Mouse (Mus musculus) midbrain, embryonic 11.5 days (tissue): ENCODE measurements around the gene P2rx3. TPM values are rescaled to one million over a fixed set of nuclear protein-coding genes. Genes with fewer than 3 reads are reported as not detected.

Experiments used
- ATAC-seq: fragments of 200-750 bp; cut with Nextera tagmentation; 2 replicates; pipeline ENCODE4 v1.8.0; 2017; ENCODE audit warnings: moderate TSS enrichment, moderate library complexity; ENCODE audit not compliant: low FRiP score
- DNase-seq: peaks from one replicate; pipeline ENCODE4 v3.0.0; 2015; ENCODE audit warnings: low spot score; ENCODE audit errors: missing footprints
- H3K27ac ChIP-seq: fragments of 300-500 bp; sonication (generic); 2 replicates; pipeline ENCODE4 v1.5.1; 2014; ENCODE audit warnings: low read depth, low read length
- H3K27me3 ChIP-seq: fragments of 300-500 bp; sonication (generic); 2 replicates; pipeline ENCODE4 v1.6.1; 2014; ENCODE audit warnings: mild to moderate bottlenecking, low read length, moderate library complexity, mixed read lengths; ENCODE audit not compliant: control insufficient read depth, insufficient read depth
- H3K36me3 ChIP-seq: fragments of 300-500 bp; sonication (generic); 2 replicates; pipeline ENCODE4 v1.6.1; 2014; ENCODE audit warnings: mild to moderate bottlenecking, low read length, moderate library complexity, mixed read lengths; ENCODE audit not compliant: control insufficient read depth, insufficient read depth
- H3K4me1 ChIP-seq: fragments of 300-500 bp; sonication (generic); 2 replicates; pipeline ENCODE4 v1.6.1; 2014; ENCODE audit warnings: low read length; ENCODE audit not compliant: control insufficient read depth, insufficient read depth
- H3K4me2 ChIP-seq: fragments of 300-500 bp; sonication (generic); 2 replicates; pipeline ENCODE4 v1.6.1; 2014; ENCODE audit warnings: mild to moderate bottlenecking, moderate library complexity
- H3K4me3 ChIP-seq: fragments of 300-500 bp; sonication (generic); 2 replicates; pipeline ENCODE4 v1.5.1; 2014; ENCODE audit warnings: low read depth, low read length
- H3K9ac ChIP-seq: fragments of 300-500 bp; sonication (generic); 2 replicates; pipeline ENCODE4 v1.6.1; 2014; ENCODE audit warnings: low read length
- H3K9me3 ChIP-seq: fragments of 300-500 bp; sonication (generic); 2 replicates; pipeline ENCODE4 v1.6.1; 2016; ENCODE audit warnings: low read length; ENCODE audit not compliant: control insufficient read depth
- WGBS: fragments of 180-500 bp; shearing (Covaris S2); extraction: QIAGEN DNeasy Blood & Tissue Kit; methylation state at CpG from one replicate; pipeline ENCODE4 v1.1.7; 2014; 5-methylcytosine and 5-hydroxymethylcytosine counted together
- polyA plus RNA-seq: library from polyadenylated mRNA; unstranded; fragments of >200 nt; fragmentation: Nextera tagmentation; extraction: Ambion mirVana; gene quantifications from 2 replicates; pipeline ENCODE4 v1.2.1, GENCODE M21; 2014

Gene P2rx3
- polyA plus RNA-seq, 1 experiment from 2014 or later: 2.8 TPM

DNA sequence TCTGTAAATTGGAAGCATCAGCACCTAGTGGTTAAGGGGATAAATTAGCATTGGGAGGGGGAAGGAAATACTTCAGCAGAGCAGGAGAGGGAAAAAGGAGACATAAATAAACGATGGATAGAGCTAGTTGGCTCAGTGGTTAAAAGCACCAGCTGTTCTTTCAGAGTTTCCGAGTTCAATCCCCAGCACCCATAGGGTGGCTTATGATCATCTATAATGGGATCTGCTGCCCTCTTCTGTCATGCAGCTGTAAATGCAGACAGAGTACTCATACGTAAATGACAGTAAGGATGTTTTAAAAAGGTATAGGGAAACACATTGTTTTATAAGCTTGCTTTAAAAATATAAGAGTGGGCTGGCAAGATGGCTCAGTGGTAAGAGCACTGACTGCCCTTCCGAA lies 29.5 kb downstream of the P2rx3 start:
- no peak overlapping the region for H3K4me2 ChIP-seq
- ATAC-seq (peak; percentile 47; the same call in 1 of the 2 replicates), DNase-seq (peak; percentile 87)
- no peak overlapping the region for H3K9ac ChIP-seq
- H3K9me3 ChIP-seq: no peaks in the 10 kb centered on the region
- WGBS: 21% methylated on average over 4 of the region's 4 CpGs
- no peak overlapping the region for H3K27ac ChIP-seq
- H3K36me3 ChIP-seq: no peaks in the 10 kb centered on the region
- no peaks in the 10 kb centered on the region for H3K4me1 ChIP-seq
- no peak overlapping the region for H3K4me3 ChIP-seq
- no peaks in the 10 kb centered on the region for H3K27me3 ChIP-seq

DNA sequence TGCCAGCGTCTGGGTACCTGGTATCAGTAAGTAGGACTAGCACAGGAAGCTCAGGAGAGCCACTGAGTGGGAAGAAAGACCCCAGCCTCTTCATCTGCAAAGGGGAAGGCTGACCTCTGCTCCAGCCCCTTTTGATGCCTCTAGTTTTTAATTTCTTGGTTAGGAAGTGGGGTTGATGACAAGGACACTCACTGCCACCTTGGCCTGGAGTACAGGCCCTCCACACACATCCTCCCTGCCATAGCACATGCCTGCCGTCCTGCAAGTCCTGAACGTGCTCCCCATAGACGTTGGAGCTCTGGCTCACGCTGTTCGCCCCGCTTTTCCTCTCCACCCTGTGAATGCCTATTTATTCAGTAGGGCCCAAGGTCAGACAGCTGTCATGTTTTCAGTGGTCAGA lies 30.7 kb downstream of the P2rx3 start:
- no peaks in the 10 kb centered on the region for H3K9me3 ChIP-seq
- H3K27me3 ChIP-seq: no peaks in the 10 kb centered on the region
- no peak overlapping the region for H3K4me2 ChIP-seq
- no peaks in the 10 kb centered on the region for H3K36me3 ChIP-seq
- no peak overlapping the region for H3K4me3 ChIP-seq
- no peak for ATAC-seq
- 84% methylated on average over 7 of the region's 7 CpGs for WGBS
- H3K27ac ChIP-seq: no peak overlapping the region
- no peak overlapping the region for H3K9ac ChIP-seq
- DNase-seq: no peak
- H3K4me1 ChIP-seq: no peaks in the 10 kb centered on the region

DNA sequence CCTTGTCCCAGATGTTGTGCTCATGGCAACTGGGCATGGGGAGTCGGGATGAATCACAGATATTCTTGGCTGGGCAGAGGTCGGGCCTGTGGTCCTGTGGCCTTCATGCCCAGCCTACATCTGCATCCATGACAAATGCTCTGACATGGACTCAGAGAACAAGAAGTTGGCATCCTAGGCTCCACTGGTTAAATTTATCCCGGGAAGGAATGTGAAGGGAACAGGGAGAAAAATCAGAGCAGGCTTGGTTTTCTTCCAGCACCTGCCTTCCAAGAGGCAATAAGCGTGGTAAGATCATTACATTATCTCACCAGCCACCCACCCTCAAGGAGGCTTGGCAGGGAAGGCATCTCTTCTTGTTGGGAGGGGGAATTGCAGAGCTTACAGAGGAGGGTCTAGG lies 32.9 kb downstream of the P2rx3 start:
- H3K9ac ChIP-seq: no peak overlapping the region
- DNase-seq: no peak
- no peaks in the 10 kb centered on the region for H3K36me3 ChIP-seq
- H3K4me3 ChIP-seq: no peak overlapping the region
- WGBS: 87% methylated on average over 4 of the region's 4 CpGs
- H3K27ac ChIP-seq: no peak overlapping the region
- H3K4me2 ChIP-seq: no peak overlapping the region
- no peaks in the 10 kb centered on the region for H3K27me3 ChIP-seq
- ATAC-seq: no peak
- no peaks in the 10 kb centered on the region for H3K9me3 ChIP-seq
- no peaks in the 10 kb centered on the region for H3K4me1 ChIP-seq

DNA sequence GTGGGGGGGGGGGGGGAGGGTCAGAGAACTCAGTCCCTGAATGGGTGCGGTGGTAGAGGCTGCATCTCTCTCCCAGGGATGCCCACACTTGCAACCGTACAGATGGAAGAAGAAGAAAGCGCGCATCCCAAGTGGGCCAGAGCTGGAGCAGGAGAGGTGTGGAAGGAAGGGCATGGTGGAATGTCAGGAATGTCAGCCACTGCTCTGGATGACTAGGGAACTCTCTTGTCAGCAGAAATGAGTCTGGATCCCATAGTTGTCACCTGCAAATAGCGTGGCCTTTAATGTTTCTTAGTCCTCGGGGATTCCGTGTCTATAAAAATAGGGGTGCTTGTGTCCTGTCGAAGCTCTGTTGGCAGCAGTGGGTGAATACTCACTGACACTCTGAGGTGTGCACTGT lies 34.7 kb downstream of the P2rx3 start:
- WGBS: 89% methylated on average over 8 of the region's 8 CpGs
- Histone ChIP-seq H3K27me3 (no peaks in the 10 kb centered on the region), H3K4me2 (no peak overlapping the region), H3K27ac (no peak overlapping the region), H3K9ac (no peak overlapping the region), H3K9me3 (no peaks in the 10 kb centered on the region), H3K36me3 (no peaks in the 10 kb centered on the region), H3K4me3 (no peak overlapping the region), H3K4me1 (no peaks in the 10 kb centered on the region)
- ATAC-seq: no peak
- DNase-seq: no peak

GRCm38 (mm10) chr2:85001497-85001896 lies 35.8 kb downstream of the P2rx3 start:
- Histone ChIP-seq H3K4me3 (no peak overlapping the region), H3K27me3 (no peaks in the 10 kb centered on the region), H3K9ac (no peak overlapping the region), H3K36me3 (no peaks in the 10 kb centered on the region), H3K27ac (no peak overlapping the region), H3K4me2 (no peak overlapping the region), H3K9me3 (no peaks in the 10 kb centered on the region), H3K4me1 (no peaks in the 10 kb centered on the region)
- DNase-seq (no peak), ATAC-seq (no peak)
- 68% methylated on average over 13 of the region's 13 CpGs for WGBS

GRCm38 (mm10) chr2:84999486-85000181 lies 37.6 kb downstream of the P2rx3 start:
- WGBS: 87% methylated on average over 3 of the region's 3 CpGs
- no peak for ATAC-seq

DNA sequence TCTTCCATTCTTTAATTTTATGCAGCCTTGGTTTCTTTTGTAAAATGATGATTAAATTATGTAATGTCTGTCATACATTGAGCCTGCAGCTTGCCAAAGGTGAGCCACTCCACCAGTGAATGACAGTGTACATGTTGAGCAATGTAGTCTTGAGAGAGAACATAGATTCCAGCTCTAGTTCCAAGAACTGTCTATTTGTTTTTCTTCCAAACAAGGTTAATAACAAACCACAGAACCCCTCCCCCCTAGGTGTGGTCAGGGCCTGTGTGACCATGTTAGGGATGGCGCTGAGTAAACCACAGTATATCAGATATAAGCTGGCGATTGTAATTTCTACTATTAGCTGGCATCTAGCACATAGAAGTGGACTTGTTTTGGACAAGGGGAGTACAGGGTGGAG lies 40.9 kb downstream of the P2rx3 start:
- no peak for ATAC-seq

More at GRCm38 (mm10) chr2:84999486-85000181, 37.6 kb downstream of the P2rx3 start:
- Histone ChIP-seq H3K9ac (no peak overlapping the region), H3K36me3 (no peaks in the 10 kb centered on the region), H3K4me2 (no peak overlapping the region), H3K4me3 (no peak overlapping the region), H3K9me3 (no peaks in the 10 kb centered on the region), H3K4me1 (no peaks in the 10 kb centered on the region), H3K27me3 (no peaks in the 10 kb centered on the region), H3K27ac (no peak overlapping the region)
- no peak for DNase-seq

DNA sequence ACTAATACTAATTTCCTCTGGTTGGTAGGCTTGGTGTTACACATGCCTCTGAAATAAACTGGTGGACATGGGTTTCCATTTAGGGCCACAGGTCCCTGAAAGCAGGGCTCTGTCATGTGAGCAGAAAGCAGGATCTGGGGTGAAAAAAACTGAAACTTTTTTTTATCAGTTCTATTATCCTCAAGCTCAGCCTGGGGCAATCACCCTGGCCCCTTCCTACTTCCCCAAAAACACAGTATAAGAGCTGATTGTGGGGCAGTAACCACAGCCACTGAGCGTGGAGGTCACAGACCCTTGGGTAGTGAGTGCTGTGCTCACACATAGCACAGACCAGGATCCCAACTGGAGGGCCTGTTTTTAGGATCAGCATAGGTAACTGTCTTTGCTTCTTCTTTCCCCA lies 49.3 kb downstream of the P2rx3 start, which contains the start of gene Prg3:
Gene Prg3, plus strand, starts transcription at position 286 of the 400 bp plus-strand sequence.
- Histone ChIP-seq H3K9me3 (no peaks in the 10 kb centered on the region), H3K4me1 (no peaks in the 10 kb centered on the region), H3K9ac (no peak within 1 kb of the TSS), H3K27me3 (no peaks in the 10 kb centered on the region), H3K36me3 (no peaks in the 10 kb centered on the region), H3K4me2 (no peak within 1 kb of the TSS), H3K4me3 (no peak within 1 kb of the TSS), H3K27ac (no peak within 1 kb of the TSS)
- no peak for ATAC-seq
- WGBS: 71% methylated on average over 1 of the region's 1 CpGs
- DNase-seq: no peak

More for the DNA sequence above, 40.9 kb downstream of the P2rx3 start:
- H3K36me3 ChIP-seq: no peaks in the 10 kb centered on the region
- no peak for DNase-seq
- H3K4me2 ChIP-seq: no peak overlapping the region
- no peak overlapping the region for H3K27ac ChIP-seq
- H3K27me3 ChIP-seq: no peaks in the 10 kb centered on the region
- no peak overlapping the region for H3K9ac ChIP-seq
- no peak overlapping the region for H3K4me3 ChIP-seq
- WGBS: 94% methylated on average over 2 of the region's 2 CpGs
- no peaks in the 10 kb centered on the region for H3K4me1 ChIP-seq
- H3K9me3 ChIP-seq: no peaks in the 10 kb centered on the region

GRCm38 (mm10) chr2:84980188-84980587 lies 57.1 kb downstream of the P2rx3 start, which contains the start of gene Prg2:
Gene Prg2, plus strand, starts transcription at chr2:84980461.
- H3K36me3 ChIP-seq: no peaks in the 10 kb centered on the region
- no peak within 1 kb of the TSS for H3K27ac ChIP-seq
- H3K4me3 ChIP-seq: no peak within 1 kb of the TSS
- no peaks in the 10 kb centered on the region for H3K4me1 ChIP-seq
- no peak within 1 kb of the TSS for H3K4me2 ChIP-seq
- DNase-seq (no peak), ATAC-seq (no peak)
- H3K9me3 ChIP-seq: no peaks in the 10 kb centered on the region
- no peaks in the 10 kb centered on the region for H3K27me3 ChIP-seq
- 21% methylated on average over 1 of the region's 1 CpGs for WGBS
- H3K9ac ChIP-seq: no peak within 1 kb of the TSS
